Mouse (Mus musculus): Measurements from ENCODE around the gene Rbm43. TPM values are rescaled to one million over a fixed set of nuclear protein-coding genes. Genes with fewer than 3 reads are reported as not detected.

The Rbm43 gene
- polyA plus RNA-seq, 1 experiment from 2014 or later: 11.9 TPM

- WGBS (ENCODE audit: insufficient replicate concordance): 64% methylated on average over 2 of the region's 2 CpGs
- TF ChIP-seq EP300 (IDR thresholded peaks at IDR 0.05; ENCODE audit: low read depth) (no peak), CTCF (IDR thresholded peaks at IDR 0.05; ENCODE audit: low read depth) (no peak)
- no peak overlapping the region for H3K4me3 ChIP-seq (ENCODE audit: low read depth, low read length)
- H3K9me3 ChIP-seq (ENCODE audit: low read length): no peaks in the 10 kb centered on the region
- no peak for ATAC-seq
- no peak overlapping the region for H3K9ac ChIP-seq (replicated peaks)
- DNase-seq: no peak
- no peak overlapping the region for H3K4me2 ChIP-seq (ENCODE audit: low read depth, low read length)
- H3K27ac ChIP-seq (ENCODE audit: low read depth): no peak overlapping the region
- no peaks in the 10 kb centered on the region for H3K4me1 ChIP-seq (ENCODE audit: insufficient read depth)
- no peaks in the 10 kb centered on the region for H3K27me3 ChIP-seq (ENCODE audit: insufficient read depth, low read length)
- peaks cover 10% of the 10 kb centered on the region; the same call in 1 of the 2 replicates for H3K36me3 ChIP-seq (replicated peaks; ENCODE audit: insufficient read depth, low read length)
Measured at GRCm38 (mm10) chr2:51945812-51946211, 10.8 kb upstream of the Rbm43 start.

GRCm38 (mm10) chr2:51941832-51942231 is 6.9 kb upstream of the Rbm43 start:
- H3K27me3 ChIP-seq (ENCODE audit: insufficient read depth, low read length): no peaks in the 10 kb centered on the region
- TF ChIP-seq EP300 (IDR thresholded peaks at IDR 0.05; ENCODE audit: low read depth) (peak; percentile 93), CTCF (IDR thresholded peaks at IDR 0.05; ENCODE audit: low read depth) (no peak)
- no peak overlapping the region for H3K27ac ChIP-seq (ENCODE audit: low read depth)
- H3K36me3 ChIP-seq (replicated peaks; ENCODE audit: insufficient read depth, low read length): no peaks in the 10 kb centered on the region
- ATAC-seq: peak; percentile 57
- no peak overlapping the region for H3K4me2 ChIP-seq (ENCODE audit: low read depth, low read length)
- peaks cover 6% of the 10 kb centered on the region for H3K4me1 ChIP-seq (ENCODE audit: insufficient read depth)
- no peak for DNase-seq
- no peak overlapping the region for H3K4me3 ChIP-seq (ENCODE audit: low read depth, low read length)
- WGBS (ENCODE audit: insufficient replicate concordance): 61% methylated on average over 7 of the region's 7 CpGs
- H3K9me3 ChIP-seq (ENCODE audit: low read length): no peaks in the 10 kb centered on the region
- H3K9ac ChIP-seq (replicated peaks): no peak overlapping the region

GRCm38 (mm10) chr2:51938750-51939149 is 3.8 kb upstream of the Rbm43 start:
- no peak for DNase-seq
- Histone ChIP-seq H3K27ac (ENCODE audit: low read depth) (peak overlapping the region; percentile 53; the same call in 1 of the 2 replicates), H3K4me2 (ENCODE audit: low read depth, low read length) (peak overlapping the region; percentile 24), H3K9ac (replicated peaks) (no peak overlapping the region), H3K27me3 (ENCODE audit: insufficient read depth, low read length) (no peaks in the 10 kb centered on the region), H3K4me1 (ENCODE audit: insufficient read depth) (peaks cover 14% of the 10 kb centered on the region), H3K4me3 (ENCODE audit: low read depth, low read length) (no peak overlapping the region), H3K9me3 (ENCODE audit: low read length) (no peaks in the 10 kb centered on the region), H3K36me3 (replicated peaks; ENCODE audit: insufficient read depth, low read length) (no peaks in the 10 kb centered on the region)
- TF ChIP-seq EP300 (IDR thresholded peaks at IDR 0.05; ENCODE audit: low read depth): peak; percentile 76
- no peak for TF ChIP-seq CTCF (IDR thresholded peaks at IDR 0.05; ENCODE audit: low read depth)
- 56% methylated on average over 3 of the region's 3 CpGs for WGBS (ENCODE audit: insufficient replicate concordance)
- peak; percentile 66 for ATAC-seq

- no peak for ATAC-seq
- H3K36me3 ChIP-seq (replicated peaks; ENCODE audit: insufficient read depth, low read length): no peaks in the 10 kb centered on the region
- H3K9ac ChIP-seq (replicated peaks): no peak overlapping the region
- H3K9me3 ChIP-seq (ENCODE audit: low read length): no peaks in the 10 kb centered on the region
- DNase-seq: no peak
- no peaks in the 10 kb centered on the region for H3K27me3 ChIP-seq (ENCODE audit: insufficient read depth, low read length)
- 62% methylated on average over 6 of the region's 6 CpGs for WGBS (ENCODE audit: insufficient replicate concordance)
- H3K27ac ChIP-seq (ENCODE audit: low read depth): no peak overlapping the region
- H3K4me3 ChIP-seq (ENCODE audit: low read depth, low read length): no peak overlapping the region
- TF ChIP-seq CTCF (IDR thresholded peaks at IDR 0.05; ENCODE audit: low read depth) (peak; percentile 41), EP300 (IDR thresholded peaks at IDR 0.05; ENCODE audit: low read depth) (no peak)
- peaks cover 14% of the 10 kb centered on the region for H3K4me1 ChIP-seq (ENCODE audit: insufficient read depth)
- no peak overlapping the region for H3K4me2 ChIP-seq (ENCODE audit: low read depth, low read length)
Measured at GRCm38 (mm10) chr2:51937004-51937403, 2.0 kb upstream of the Rbm43 start.

GRCm38 (mm10) chr2:51936585-51936984 is 1.6 kb upstream of the Rbm43 start:
- Histone ChIP-seq H3K27me3 (ENCODE audit: insufficient read depth, low read length) (no peaks in the 10 kb centered on the region), H3K9ac (replicated peaks) (no peak overlapping the region), H3K4me3 (ENCODE audit: low read depth, low read length) (no peak overlapping the region), H3K4me1 (ENCODE audit: insufficient read depth) (peaks cover 14% of the 10 kb centered on the region), H3K27ac (ENCODE audit: low read depth) (no peak overlapping the region), H3K36me3 (replicated peaks; ENCODE audit: insufficient read depth, low read length) (no peaks in the 10 kb centered on the region), H3K9me3 (ENCODE audit: low read length) (no peaks in the 10 kb centered on the region), H3K4me2 (ENCODE audit: low read depth, low read length) (no peak overlapping the region)
- no peak for DNase-seq
- TF ChIP-seq EP300 (IDR thresholded peaks at IDR 0.05; ENCODE audit: low read depth) (no peak), CTCF (IDR thresholded peaks at IDR 0.05; ENCODE audit: low read depth) (no peak)
- 75% methylated on average over 3 of the region's 3 CpGs for WGBS (ENCODE audit: insufficient replicate concordance)
- no peak for ATAC-seq

- Histone ChIP-seq H3K9me3 (ENCODE audit: low read length) (no peaks in the 10 kb centered on the region), H3K4me3 (ENCODE audit: low read depth, low read length) (no peak overlapping the region), H3K27ac (ENCODE audit: low read depth) (no peak overlapping the region), H3K9ac (replicated peaks) (no peak overlapping the region; the same call in 1 of the 2 replicates), H3K4me2 (ENCODE audit: low read depth, low read length) (peak overlapping the region; percentile 87), H3K27me3 (ENCODE audit: insufficient read depth, low read length) (no peaks in the 10 kb centered on the region), H3K36me3 (replicated peaks; ENCODE audit: insufficient read depth, low read length) (0 out of 2 replicates have a peak, but pooled peaks cover 4% of the 10 kb centered on the region), H3K4me1 (ENCODE audit: insufficient read depth) (peaks cover 16% of the 10 kb centered on the region)
- 77% methylated on average over 7 of the region's 7 CpGs for WGBS (ENCODE audit: insufficient replicate concordance)
- no peak for TF ChIP-seq EP300 (IDR thresholded peaks at IDR 0.05; ENCODE audit: low read depth)
- TF ChIP-seq CTCF (IDR thresholded peaks at IDR 0.05; ENCODE audit: low read depth): no peak
- DNase-seq: no peak
- ATAC-seq: no peak
Measured at GRCm38 (mm10) chr2:51935921-51936320, 958 bp upstream of the Rbm43 start.
